In genomic region chr7:144846158-144846557, GRCm38 (mm10) we compare ENCODE assay signal across 8 mouse cellular contexts. TPM values are rescaled to one million over a fixed set of nuclear protein-coding genes. Genes with fewer than 3 reads are reported as not detected.
A peak's percentile ranks its signal among the peaks of the same experiment; 100 is the strongest.
DNase-seq lines count a peak whose midpoint lies in the region; ATAC-seq and TF ChIP-seq lines count a peak whose summit lies in the region.

No protein-coding gene starts in this region.

- no peak for TF ChIP-seq POLR2A in bone marrow macrophage, adult 2 months (IDR thresholded peaks at IDR 0.05; ENCODE audit: borderline replicate concordance, low read depth, low read length)

- H3K4me3 ChIP-seq in midbrain, embryonic 10.5 days, result no peak overlapping the region
- no peak overlapping the region for H3K4me3 ChIP-seq in midbrain, embryonic 16.5 days (ENCODE audit: low read depth, low read length)
- no peak overlapping the region for H3K4me3 ChIP-seq in bone marrow macrophage, adult 2 months (ENCODE audit: insufficient read depth, low read length)

- H3K4me2 ChIP-seq in midbrain, embryonic 16.5 days (ENCODE audit: low read length), result no peak overlapping the region

- 23% methylated on average over 4 of the region's 4 CpGs for WGBS in midbrain, embryonic 10.5 days
- WGBS in midbrain, embryonic 16.5 days, result 22% methylated on average over 4 of the region's 4 CpGs

- H3K9ac ChIP-seq in midbrain, embryonic 16.5 days (ENCODE audit: low read depth, low read length), result no peak overlapping the region

- peaks cover 38% of the 10 kb centered on the region for H3K27me3 ChIP-seq in midbrain, embryonic 10.5 days (ENCODE audit: low read depth, poor library complexity, severe bottlenecking)
- H3K27me3 ChIP-seq in midbrain, embryonic 16.5 days (ENCODE audit: control insufficient read depth, insufficient read depth, low read depth, low read length), result peaks cover 10% of the 10 kb centered on the region

- DNase-seq in cerebellum, postnatal 14 days, result peak; percentile 21 to 56
- peak; percentile 36 for DNase-seq in midbrain, embryonic 10.5 days (ENCODE audit: low spot score)
- DNase-seq in kidney, postnatal 36 days, result peak; percentile 17 to 70
- peak; percentile 25 for DNase-seq in retina, postnatal 7 days (ENCODE audit: low read depth, low spot score)

- TF ChIP-seq CTCF in bone marrow macrophage, adult 2 months (IDR thresholded peaks at IDR 0.05; ENCODE audit: low read depth, low read length), result peak; percentile 64; the same call in 1 of the 2 replicates

- no peaks in the 10 kb centered on the region for H3K9me3 ChIP-seq in midbrain, embryonic 10.5 days (replicated peaks)
- no peaks in the 10 kb centered on the region for H3K9me3 ChIP-seq in midbrain, embryonic 16.5 days (replicated peaks; ENCODE audit: control insufficient read depth, low read length, poor library complexity, severe bottlenecking)

- H3K36me3 ChIP-seq in midbrain, embryonic 10.5 days, result no peaks in the 10 kb centered on the region
- H3K36me3 ChIP-seq in midbrain, embryonic 16.5 days (ENCODE audit: control insufficient read depth, insufficient read depth, low read length), result no peaks in the 10 kb centered on the region

- H3K27ac ChIP-seq in midbrain, embryonic 10.5 days (replicated peaks), result no peak overlapping the region
- no peak overlapping the region for H3K27ac ChIP-seq in midbrain, embryonic 16.5 days (ENCODE audit: low read length)
- no peak overlapping the region for H3K27ac ChIP-seq in bone marrow macrophage, adult 2 months (ENCODE audit: insufficient read depth, low read depth, low read length)

- no peaks in the 10 kb centered on the region for H3K4me1 ChIP-seq in midbrain, embryonic 10.5 days
- no peaks in the 10 kb centered on the region for H3K4me1 ChIP-seq in midbrain, embryonic 16.5 days (ENCODE audit: control insufficient read depth, insufficient read depth, low read length)
- no peaks in the 10 kb centered on the region for H3K4me1 ChIP-seq in bone marrow macrophage, adult 2 months (ENCODE audit: control insufficient read depth, insufficient read depth, low read length)

- ATAC-seq in cerebellum, adult (ENCODE audit: insufficient number of reproducible peaks, low FRiP score, low TSS enrichment), result no peak
- no peak for ATAC-seq in midbrain, embryonic 16.5 days
- ATAC-seq in frontal cortex, adult (ENCODE audit: low TSS enrichment), result no peak

RNA-seq across cellular contexts. Expression of gene Fgf4, which starts 1.0 kb away (rescaled TPM):
- polyA plus RNA-seq in midbrain, embryonic 10.5 days (2016; fragmentation: Nextera tagmentation; extraction: Ambion mirVana), result 0.07 TPM in 1 of 2 replicates, not detected in the other
- polyA plus RNA-seq in midbrain, embryonic 16.5 days (2015; fragmentation: Nextera tagmentation; extraction: Ambion mirVana), result not detected in 2 replicates
- polyA plus RNA-seq in bone marrow macrophage, adult 2 months (2012; ENCODE audit: insufficient read depth, insufficient read length, missing spikeins), result not detected in 2 replicates

RNA-seq across cellular contexts. Expression of gene Fgf3, which starts 8.3 kb away (rescaled TPM):
- 2.9 TPM in 2 replicates for polyA plus RNA-seq in midbrain, embryonic 10.5 days (2016; fragmentation: Nextera tagmentation; extraction: Ambion mirVana)
- polyA plus RNA-seq in midbrain, embryonic 16.5 days (2015; fragmentation: Nextera tagmentation; extraction: Ambion mirVana), result 1.4 and 2.0 TPM in 2 replicates
- not detected in 2 replicates for polyA plus RNA-seq in bone marrow macrophage, adult 2 months (2012; ENCODE audit: insufficient read depth, insufficient read length, missing spikeins)

RNA-seq across cellular contexts. Expression of gene Fgf15, which starts 50.2 kb away (rescaled TPM):
- polyA plus RNA-seq in midbrain, embryonic 10.5 days (2016; fragmentation: Nextera tagmentation; extraction: Ambion mirVana), result 96.3 and 110 TPM in 2 replicates
- 19.0 and 35.9 TPM in 2 replicates for polyA plus RNA-seq in midbrain, embryonic 16.5 days (2015; fragmentation: Nextera tagmentation; extraction: Ambion mirVana)
- not detected in 2 replicates for polyA plus RNA-seq in bone marrow macrophage, adult 2 months (2012; ENCODE audit: insufficient read depth, insufficient read length, missing spikeins)

Comparison
In these comparisons a context has a peak if more than half of its experiments do, and no peak if none do; other contexts are left out.
1. RNA of gene Fgf15, which starts 50.2 kb away (polyA plus RNA-seq): 96.3 to 110 TPM in midbrain, embryonic 10.5 days and 19.0 to 35.9 TPM in midbrain, embryonic 16.5 days; not detected in bone marrow macrophage, adult 2 months; every median in the first group is over 10 times any median in the second.
2. Peak in every context shown above with its lines, with median percentiles within 50 percentile points of each other: DNase-seq.